Mouse (Mus musculus): ENCODE measurements at regions not wholly inside any gene's neighbourhood (a gene's known extent, or its start where the extent isn't known, plus 50 kb on each side); places are given as distances from the start of the nearest gene placed in this dataset.

DNA sequence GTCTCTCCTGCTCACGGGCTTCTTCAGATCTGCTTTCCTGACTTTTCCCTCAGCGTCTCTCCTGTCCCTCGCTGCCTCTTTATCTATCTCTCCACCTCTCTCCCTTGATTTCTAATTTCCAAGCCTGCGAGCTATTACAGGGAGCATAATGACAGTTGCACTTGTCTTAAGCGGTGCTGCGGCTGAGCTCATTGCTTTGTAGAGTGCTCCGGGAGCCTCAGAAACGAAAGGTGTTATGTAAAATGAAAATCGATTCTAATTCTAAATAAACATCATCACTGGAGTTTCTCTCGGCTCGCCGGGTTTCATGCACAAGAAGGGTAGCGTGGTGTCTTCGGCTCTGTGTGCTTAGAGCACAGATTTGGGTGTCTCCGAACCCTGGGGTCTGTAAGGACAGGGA is 371.8 kb downstream of the Vrk1 start:
- H3K27ac ChIP-seq (ENCODE audit: low read depth, low read length) = peak overlapping the region; percentile 74

GRCm38 (mm10) chr12:106389214-106389613 is 379.2 kb downstream of the Vrk1 start:
- Histone ChIP-seq H3K9me3 (ENCODE audit: low read length) (no peaks in the 10 kb centered on the region), H3K4me2 (ENCODE audit: low read depth) (no peak overlapping the region), H3K36me3 (ENCODE audit: insufficient read depth) (no peaks in the 10 kb centered on the region), H3K4me3 (ENCODE audit: low read depth, low read length) (no peak overlapping the region), H3K27ac (ENCODE audit: low read depth, low read length) (peak overlapping the region; percentile 30; the same call in 1 of the 2 replicates), H3K9ac (no peak overlapping the region), H3K4me1 (ENCODE audit: insufficient read depth) (no peaks in the 10 kb centered on the region), H3K27me3 (ENCODE audit: insufficient read depth, low read length) (no peaks in the 10 kb centered on the region; the same call in 1 of the 2 replicates)
- DNase-seq = no peak
- ATAC-seq = no peak
- TF ChIP-seq CTCF (IDR thresholded peaks at IDR 0.05; ENCODE audit: low read depth) = no peak
- WGBS = 78% methylated on average over 11 of the region's 11 CpGs

More for the DNA sequence above, 371.8 kb downstream of the Vrk1 start:
- no peaks in the 10 kb centered on the region for H3K9me3 ChIP-seq (ENCODE audit: low read length)
- no peak overlapping the region for H3K4me2 ChIP-seq (ENCODE audit: low read depth)
- H3K9ac ChIP-seq = no peak overlapping the region
- H3K27me3 ChIP-seq (ENCODE audit: insufficient read depth, low read length) = no peaks in the 10 kb centered on the region
- H3K4me1 ChIP-seq (ENCODE audit: insufficient read depth) = peaks cover 19% of the 10 kb centered on the region
- DNase-seq (peak; percentile 48), ATAC-seq (no peak; the same call in 1 of the 2 replicates)
- H3K4me3 ChIP-seq (ENCODE audit: low read depth, low read length) = no peak overlapping the region
- TF ChIP-seq CTCF (IDR thresholded peaks at IDR 0.05; ENCODE audit: low read depth) = no peak
- WGBS = 63% methylated on average over 15 of the region's 15 CpGs
- H3K36me3 ChIP-seq (ENCODE audit: insufficient read depth) = no peaks in the 10 kb centered on the region

DNA sequence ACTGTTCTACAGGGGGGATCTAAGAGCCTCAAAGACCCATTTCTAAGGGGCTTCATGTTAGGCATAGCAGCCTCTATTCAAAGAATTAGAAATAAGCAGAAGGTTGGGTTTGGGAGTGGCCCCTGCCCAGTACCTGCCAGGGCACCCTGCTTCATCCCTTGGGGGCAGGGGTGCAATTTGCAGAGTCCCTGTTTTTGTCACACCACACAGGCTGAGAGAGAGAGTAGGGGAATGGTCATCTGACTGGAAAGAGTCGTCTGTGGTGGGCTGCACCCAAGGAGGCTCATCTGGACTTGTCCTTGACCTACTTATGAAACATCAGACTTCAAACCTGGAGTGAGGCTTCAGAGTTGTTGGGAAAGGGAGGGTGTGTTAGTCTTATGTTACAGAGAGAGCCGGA is 382.3 kb downstream of the Vrk1 start:
- no peaks in the 10 kb centered on the region for H3K4me1 ChIP-seq (ENCODE audit: insufficient read depth)
- no peak for ATAC-seq
- WGBS = 82% methylated on average over 2 of the region's 2 CpGs
- no peak overlapping the region for H3K4me3 ChIP-seq (ENCODE audit: low read depth, low read length)
- H3K27ac ChIP-seq (ENCODE audit: low read depth, low read length) = no peak overlapping the region
- no peak for DNase-seq
- TF ChIP-seq CTCF (IDR thresholded peaks at IDR 0.05; ENCODE audit: low read depth) = no peak
- no peaks in the 10 kb centered on the region for H3K9me3 ChIP-seq (ENCODE audit: low read length)
- no peak overlapping the region for H3K4me2 ChIP-seq (ENCODE audit: low read depth)
- no peak overlapping the region for H3K9ac ChIP-seq
- no peaks in the 10 kb centered on the region for H3K36me3 ChIP-seq (ENCODE audit: insufficient read depth)
- H3K27me3 ChIP-seq (ENCODE audit: insufficient read depth, low read length) = no peaks in the 10 kb centered on the region; the same call in 1 of the 2 replicates

GRCm38 (mm10) chr12:106399085-106399484 is 389.1 kb downstream of the Vrk1 start:
- no peak overlapping the region for H3K9ac ChIP-seq
- H3K4me1 ChIP-seq (ENCODE audit: insufficient read depth) = no peaks in the 10 kb centered on the region
- H3K4me3 ChIP-seq (ENCODE audit: low read depth, low read length) = no peak overlapping the region
- no peaks in the 10 kb centered on the region for H3K36me3 ChIP-seq (ENCODE audit: insufficient read depth)
- no peaks in the 10 kb centered on the region for H3K9me3 ChIP-seq (ENCODE audit: low read length)
- no peak for TF ChIP-seq CTCF (IDR thresholded peaks at IDR 0.05; ENCODE audit: low read depth)
- no peak overlapping the region for H3K27ac ChIP-seq (ENCODE audit: low read depth, low read length)
- H3K27me3 ChIP-seq (ENCODE audit: insufficient read depth, low read length) = no peaks in the 10 kb centered on the region
- DNase-seq = peak; percentile 32
- no peak overlapping the region for H3K4me2 ChIP-seq (ENCODE audit: low read depth)
- peak; percentile 54; the same call in 1 of the 2 replicates for ATAC-seq
- WGBS = 64% methylated on average over 17 of the region's 17 CpGs

DNA sequence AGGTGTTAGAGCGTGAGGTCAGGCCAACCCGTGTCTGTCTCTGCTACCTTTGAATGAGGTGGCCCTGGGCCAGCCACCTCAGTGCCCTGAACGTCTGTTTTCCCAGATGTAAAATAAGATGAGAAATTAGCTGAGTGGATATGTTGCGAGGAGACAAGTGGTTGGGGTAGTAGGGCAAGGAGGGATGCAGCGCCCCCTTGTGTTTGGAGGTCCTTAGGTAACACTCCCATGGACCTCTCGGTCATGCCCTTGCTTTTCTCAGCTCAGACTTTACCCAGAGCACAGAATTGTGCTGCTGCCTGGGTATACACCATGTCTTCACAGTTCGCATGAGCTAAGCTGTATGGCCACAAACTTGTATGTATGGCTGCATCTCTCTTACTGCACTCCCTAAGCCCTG is 401.0 kb downstream of the Vrk1 start:
- peak; percentile 22; the same call in 1 of the 2 replicates for TF ChIP-seq CTCF (IDR thresholded peaks at IDR 0.05; ENCODE audit: low read depth)
- Histone ChIP-seq H3K36me3 (ENCODE audit: insufficient read depth) (no peaks in the 10 kb centered on the region), H3K4me2 (ENCODE audit: low read depth) (no peak overlapping the region), H3K4me3 (ENCODE audit: low read depth, low read length) (no peak overlapping the region), H3K4me1 (ENCODE audit: insufficient read depth) (no peaks in the 10 kb centered on the region), H3K27me3 (ENCODE audit: insufficient read depth, low read length) (no peaks in the 10 kb centered on the region), H3K9me3 (ENCODE audit: low read length) (no peaks in the 10 kb centered on the region), H3K9ac (no peak overlapping the region), H3K27ac (ENCODE audit: low read depth, low read length) (no peak overlapping the region)
- no peak for DNase-seq
- ATAC-seq = no peak
- 83% methylated on average over 7 of the region's 7 CpGs for WGBS

- 83% methylated on average over 4 of the region's 4 CpGs for WGBS
- H3K27ac ChIP-seq (ENCODE audit: low read depth, low read length) = no peak overlapping the region
These were observed 416.6 kb downstream of the Vrk1 start for GRCm38 (mm10) chr12:106426631-106427030.

DNA sequence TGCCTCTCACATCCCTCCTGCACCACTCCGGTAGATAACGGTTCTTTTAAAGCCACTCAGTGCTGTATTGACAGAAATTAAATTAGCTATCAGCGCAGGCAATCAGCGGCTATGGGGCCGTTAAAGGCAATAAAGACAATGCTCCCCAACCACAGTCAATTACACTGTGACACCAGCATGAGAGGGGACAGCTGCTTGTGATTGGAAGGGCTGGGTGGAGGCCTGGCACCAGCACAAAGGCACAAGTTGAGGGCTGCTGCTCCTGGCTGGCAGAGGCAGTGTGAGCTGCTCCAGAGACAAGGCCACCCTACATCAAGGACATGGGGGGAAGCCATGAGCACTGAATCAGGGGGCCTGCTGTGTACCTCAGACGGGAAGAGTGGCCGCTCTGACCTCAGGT is 420.0 kb downstream of the Vrk1 start:
- Histone ChIP-seq H3K36me3 (ENCODE audit: insufficient read depth) (no peaks in the 10 kb centered on the region), H3K9ac (no peak overlapping the region), H3K27ac (ENCODE audit: low read depth, low read length) (no peak overlapping the region), H3K4me2 (ENCODE audit: low read depth) (no peak overlapping the region), H3K4me3 (ENCODE audit: low read depth, low read length) (no peak overlapping the region), H3K9me3 (ENCODE audit: low read length) (no peaks in the 10 kb centered on the region), H3K4me1 (ENCODE audit: insufficient read depth) (peaks cover 7% of the 10 kb centered on the region; the same call in 1 of the 2 replicates), H3K27me3 (ENCODE audit: insufficient read depth, low read length) (no peaks in the 10 kb centered on the region)
- ATAC-seq = peak; percentile 34; the same call in 1 of the 2 replicates
- WGBS = 46% methylated on average over 7 of the region's 7 CpGs
- TF ChIP-seq CTCF (IDR thresholded peaks at IDR 0.05; ENCODE audit: low read depth) = no peak
- DNase-seq = no peak

More at GRCm38 (mm10) chr12:106426631-106427030, 416.6 kb downstream of the Vrk1 start:
- Histone ChIP-seq H3K4me3 (ENCODE audit: low read depth, low read length) (no peak overlapping the region), H3K4me1 (ENCODE audit: insufficient read depth) (peaks cover 7% of the 10 kb centered on the region; the same call in 1 of the 2 replicates), H3K9me3 (ENCODE audit: low read length) (no peaks in the 10 kb centered on the region), H3K27me3 (ENCODE audit: insufficient read depth, low read length) (no peaks in the 10 kb centered on the region), H3K36me3 (ENCODE audit: insufficient read depth) (no peaks in the 10 kb centered on the region), H3K4me2 (ENCODE audit: low read depth) (no peak overlapping the region), H3K9ac (no peak overlapping the region)
- TF ChIP-seq CTCF (IDR thresholded peaks at IDR 0.05; ENCODE audit: low read depth) = no peak
- ATAC-seq (no peak), DNase-seq (no peak)
